Mouse (Mus musculus): ENCODE results near the gene Slc13a4. TPM values are rescaled to one million over a fixed set of nuclear protein-coding genes. Genes with fewer than 3 reads are reported as not detected.

Slc13a4 gene
- polyA plus RNA-seq (2017; shearing (Covaris generic)) = under 1 TPM in 1 of 3 experiments, not detected in 2; 0.19 TPM

DNA sequence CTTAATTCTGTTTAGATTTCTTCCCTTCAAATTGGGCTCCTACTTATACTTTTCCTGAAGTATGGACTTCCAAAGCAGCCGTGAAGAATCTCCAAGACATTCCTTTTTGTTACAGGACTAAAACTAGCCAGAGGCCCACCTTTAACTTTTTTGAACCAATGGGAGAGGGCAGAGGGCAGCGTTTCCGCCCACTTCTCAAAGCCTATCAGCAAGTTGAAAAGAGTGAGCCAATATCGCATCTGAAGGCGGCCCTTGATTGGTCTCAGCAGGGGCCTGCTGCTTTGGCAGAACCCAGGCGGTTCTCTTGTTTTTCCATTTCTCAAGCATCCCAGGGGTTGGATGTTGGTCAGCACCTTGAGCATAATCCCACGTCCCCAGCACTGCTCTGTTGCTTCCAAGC, at the start of gene Slc13a4:
Gene Slc13a4, minus strand, starts transcription at position 95 of the 400 bp plus-strand sequence.
- no peak for ATAC-seq

GRCm38 (mm10) chr6:35355320-35355719, 47.4 kb upstream of the Slc13a4 start:
- ATAC-seq = no peak

GRCm38 (mm10) chr6:35354622-35354998, 46.7 kb upstream of the Slc13a4 start:
- no peak for ATAC-seq

- no peak for ATAC-seq
These were observed 46.1 kb upstream of the Slc13a4 start for GRCm38 (mm10) chr6:35353846-35354621.

GRCm38 (mm10) chr6:35353416-35353815, 45.5 kb upstream of the Slc13a4 start:
- ATAC-seq = no peak

GRCm38 (mm10) chr6:35352867-35353266, 44.9 kb upstream of the Slc13a4 start:
- no peak for ATAC-seq

- ATAC-seq = no peak
These were observed 43.9 kb upstream of the Slc13a4 start for GRCm38 (mm10) chr6:35351826-35352225.

DNA sequence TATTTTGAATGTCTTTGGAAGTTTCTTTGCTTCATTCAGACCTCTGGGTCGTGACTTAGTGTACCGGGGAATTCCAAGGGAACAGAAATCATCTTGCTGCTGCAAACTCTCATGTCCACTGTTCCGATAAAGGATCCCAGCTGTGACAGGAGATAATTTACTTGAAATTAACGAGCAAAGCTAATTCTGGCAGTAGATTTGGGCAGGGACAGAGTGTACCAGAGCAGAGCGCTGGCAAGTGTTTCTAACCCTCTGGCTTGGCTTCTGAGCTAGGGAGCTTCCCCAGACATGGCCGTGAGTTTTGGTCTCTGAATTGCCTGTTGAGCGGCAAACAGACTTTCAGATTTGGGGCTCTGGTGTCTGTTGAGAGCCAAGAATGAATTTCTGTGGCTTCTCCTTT, 41.9 kb upstream of the Slc13a4 start:
- ATAC-seq = no peak

DNA sequence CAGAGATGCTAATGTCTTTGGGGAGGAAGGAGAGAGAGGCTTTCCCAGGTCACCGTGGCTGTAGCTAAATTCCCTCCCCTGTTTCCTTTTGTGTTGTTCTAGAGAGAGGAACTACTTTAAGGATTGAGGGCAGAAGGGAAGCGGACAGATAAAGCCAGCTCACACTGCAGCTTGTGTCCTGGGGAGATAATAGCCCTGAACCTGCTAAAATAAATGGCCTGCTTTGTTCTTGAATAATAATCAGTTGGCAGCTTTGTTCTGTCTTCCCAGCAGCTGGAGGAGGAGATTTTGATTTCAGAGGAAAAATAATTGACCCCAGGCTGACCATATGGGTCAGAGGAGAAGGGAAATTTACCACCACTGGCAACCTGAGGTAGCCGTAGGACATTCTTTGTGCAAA, 30.7 kb upstream of the Slc13a4 start:
- ATAC-seq = no peak

GRCm38 (mm10) chr6:35337836-35338235, 29.9 kb upstream of the Slc13a4 start:
- ATAC-seq = no peak

GRCm38 (mm10) chr6:35335452-35335851, 27.5 kb upstream of the Slc13a4 start:
- no peak for ATAC-seq

DNA sequence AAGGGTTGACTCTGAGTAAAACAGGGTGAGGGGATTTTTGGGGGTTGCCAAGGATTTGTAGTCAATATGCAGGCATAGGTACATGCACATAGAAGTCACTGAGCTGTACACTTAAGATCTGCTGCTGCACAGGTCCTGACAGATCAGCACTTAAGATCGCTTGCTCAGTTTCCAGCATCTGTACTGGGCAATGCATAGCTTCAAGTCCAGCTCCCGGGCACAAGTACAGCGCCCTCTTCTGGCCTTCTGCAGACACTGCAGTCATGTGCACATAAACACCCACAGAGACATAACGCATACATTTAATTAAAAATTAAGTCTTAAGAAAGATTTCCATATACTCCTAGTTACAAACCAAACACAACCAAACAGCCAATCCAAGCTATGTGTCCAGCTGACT, 26.3 kb upstream of the Slc13a4 start:
- no peak for ATAC-seq

DNA sequence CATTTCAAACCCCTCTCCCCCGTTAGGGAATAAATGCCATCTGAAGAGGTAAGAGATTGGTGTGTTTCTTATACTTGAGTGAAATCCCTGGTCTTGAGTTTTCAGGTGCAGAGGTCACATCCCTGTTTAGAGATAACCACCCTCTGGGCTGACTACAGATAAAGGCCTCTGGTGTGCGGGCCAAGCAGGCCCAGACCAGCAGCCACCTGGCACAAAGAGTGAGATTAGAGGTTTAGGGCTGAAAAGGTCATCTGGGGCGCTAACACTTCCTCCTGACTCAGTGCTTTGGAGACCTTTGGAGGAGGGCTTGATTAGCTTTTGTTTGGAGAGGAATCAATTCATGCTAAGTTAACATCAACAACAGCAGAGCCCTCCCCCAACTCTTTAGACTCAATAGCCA, 25.7 kb upstream of the Slc13a4 start:
- no peak for ATAC-seq

GRCm38 (mm10) chr6:35330834-35331233, 22.9 kb upstream of the Slc13a4 start:
- no peak for ATAC-seq

GRCm38 (mm10) chr6:35329956-35330355, 22.0 kb upstream of the Slc13a4 start:
- no peak for ATAC-seq

GRCm38 (mm10) chr6:35326111-35326515, 18.2 kb upstream of the Slc13a4 start, which contains the start of gene Fam180a:
TSS of gene Fam180a (minus strand) at chr6:35326141.
- ATAC-seq = no peak

DNA sequence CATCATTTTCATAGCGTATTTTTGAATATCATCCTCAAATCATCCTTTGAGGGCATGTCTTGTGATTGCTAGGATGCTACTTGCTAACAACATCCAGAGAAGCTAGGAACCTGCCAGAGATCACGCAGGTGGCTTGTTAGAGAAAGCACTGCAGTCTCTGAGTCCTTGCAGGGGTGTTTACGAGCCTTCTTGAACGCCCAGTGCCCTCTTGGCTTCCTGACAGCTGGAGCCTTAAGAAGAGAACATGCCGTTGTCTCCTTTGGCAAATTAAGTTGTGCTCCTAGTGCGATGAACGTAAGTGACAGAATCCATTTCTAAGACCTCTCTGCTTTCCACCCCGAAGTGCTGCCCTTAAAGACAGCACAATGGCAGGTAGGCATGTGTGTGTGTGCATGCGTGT, 16.4 kb upstream of the Slc13a4 start:
- ATAC-seq = no peak

- ATAC-seq = no peak
These were observed 15.1 kb upstream of the Slc13a4 start for GRCm38 (mm10) chr6:35323046-35323445.

DNA sequence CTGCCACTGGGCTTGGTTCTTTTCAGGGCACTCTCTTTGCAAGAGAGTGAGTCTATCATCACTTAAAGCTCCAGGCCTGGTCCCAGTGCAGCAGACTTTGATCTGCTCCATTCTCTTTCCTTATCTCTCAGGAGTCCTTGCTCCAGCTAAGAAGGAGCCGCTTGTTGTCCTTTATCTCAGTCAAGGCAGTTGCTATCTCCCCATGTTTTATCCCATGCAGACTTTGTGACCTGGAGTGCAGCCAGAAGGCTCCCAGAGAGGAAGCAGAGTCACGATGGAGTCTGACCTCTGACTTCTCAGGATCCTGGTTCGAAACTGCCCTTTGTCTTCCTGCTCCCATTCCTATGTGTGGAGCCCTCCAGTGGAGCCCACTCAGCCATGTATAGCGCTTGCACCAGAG, 13.2 kb upstream of the Slc13a4 start:
- ATAC-seq = no peak

GRCm38 (mm10) chr6:35319850-35320249, 11.9 kb upstream of the Slc13a4 start:
- ATAC-seq = no peak

DNA sequence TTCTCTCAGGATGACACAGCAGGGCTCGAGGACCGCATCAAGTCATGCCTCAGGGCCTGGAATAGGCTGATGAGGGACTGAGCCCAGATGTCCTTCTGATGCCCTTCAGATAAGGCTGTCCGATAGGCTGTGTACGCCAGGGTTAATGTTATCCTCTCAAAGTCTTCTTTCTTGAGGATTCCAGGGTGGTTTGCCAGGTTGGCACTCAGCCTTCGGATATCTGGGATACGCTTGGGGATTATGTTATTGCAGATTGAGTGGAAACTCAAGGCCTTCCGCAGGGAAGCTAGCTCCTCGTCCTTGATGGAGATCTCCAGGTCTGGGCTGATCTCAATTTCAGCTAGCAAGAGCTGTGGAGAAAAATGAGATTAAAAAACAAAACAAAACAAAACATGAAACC, 5.6 kb upstream of the Slc13a4 start:
- ATAC-seq = no peak

- ATAC-seq = no peak
These were observed 1.5 kb upstream of the Slc13a4 start for GRCm38 (mm10) chr6:35309406-35309805.

DNA sequence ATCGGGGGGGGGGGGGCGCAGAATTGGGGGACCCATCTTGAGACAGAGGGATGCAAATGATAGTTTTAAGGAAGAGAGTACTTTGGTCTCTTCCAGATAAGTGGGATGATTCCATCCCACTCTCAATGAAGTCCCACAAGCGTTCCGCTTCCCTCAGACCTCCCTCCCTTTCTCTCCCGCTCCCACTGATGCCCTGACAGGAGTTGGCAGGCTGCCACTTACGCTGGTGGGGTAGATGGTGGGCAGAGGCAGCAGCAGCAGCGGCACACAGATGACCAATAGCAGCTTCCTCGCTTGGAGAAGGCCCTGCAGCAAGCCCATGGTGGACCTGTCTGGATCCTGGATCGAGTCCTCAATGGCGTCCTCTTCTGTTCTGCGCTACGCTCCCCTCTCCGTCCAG, 795 bp downstream of the Slc13a4 start:
- no peak for ATAC-seq

DNA sequence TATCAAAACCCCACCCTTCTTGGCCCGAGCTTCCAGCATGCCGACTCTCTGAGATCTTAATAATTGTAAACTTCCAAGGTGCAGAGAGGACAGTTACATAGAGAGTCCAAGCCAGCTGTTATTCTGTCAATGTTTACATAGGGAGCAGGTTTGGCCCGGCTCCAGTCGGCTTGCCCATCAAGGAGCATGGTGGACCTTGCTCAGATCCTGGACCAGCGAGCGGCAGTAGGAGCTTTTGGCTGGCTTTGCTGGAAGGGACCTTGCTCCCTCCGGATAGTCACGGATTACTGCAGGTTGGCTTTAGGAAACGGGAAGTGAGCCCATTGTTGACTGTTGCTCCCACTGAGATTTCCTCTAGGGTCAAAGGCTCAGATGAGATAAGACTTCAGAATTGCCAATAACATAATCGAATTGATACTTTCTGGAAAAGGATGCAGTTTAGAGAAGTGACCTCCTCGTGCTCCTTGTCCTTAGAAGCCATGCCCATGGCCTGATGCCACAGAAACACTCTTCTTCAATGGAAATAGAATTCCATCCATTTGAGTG, 4.5 kb downstream of the Slc13a4 start:
- no peak for ATAC-seq

DNA sequence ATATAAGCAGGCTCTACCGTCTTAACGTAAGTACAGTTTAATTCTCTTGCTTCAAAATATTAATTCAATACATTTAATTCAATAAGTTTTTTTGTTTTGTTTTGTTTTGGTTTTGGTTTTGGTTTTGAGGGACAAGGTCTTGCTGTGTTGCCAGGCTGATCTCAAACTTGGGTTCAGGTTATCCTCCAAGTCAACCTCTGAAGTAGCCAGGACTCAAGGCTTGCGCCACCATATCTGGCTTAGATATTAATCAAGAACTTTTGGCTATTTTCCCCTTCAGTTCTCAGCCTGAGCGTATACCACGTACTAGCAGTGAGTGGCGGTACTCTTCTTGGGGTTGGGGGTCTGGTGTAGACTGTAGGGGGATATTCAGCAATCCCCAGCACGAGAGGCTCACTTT, 5.3 kb downstream of the Slc13a4 start:
- no peak for ATAC-seq
